Mouse (Mus musculus) G1E (cell line): ENCODE measurements around the gene Ralbp1. TPM values are rescaled to one million over a fixed set of nuclear protein-coding genes. Genes with fewer than 3 reads are reported as not detected.
A peak's percentile ranks its signal among the peaks of the same experiment; 100 is the strongest.

Source experiments
- ATAC-seq: 2 replicates; pipeline ENCODE4 v1.8.0; 2016; ENCODE audit warnings: mild to moderate bottlenecking; ENCODE audit not compliant: insufficient number of reproducible peaks, poor library complexity, low FRiP score, severe bottlenecking; ENCODE audit errors: extremely low read depth
- DNase-seq: peaks from one replicate; pipeline ENCODE4 v3.0.0; 2012; ENCODE audit warnings: low spot score
- H3K27me3 ChIP-seq: 2 replicates; pipeline ENCODE4 v1.6.1; 2012; ENCODE audit warnings: mild to moderate bottlenecking, low read length, inconsistent platforms; ENCODE audit not compliant: insufficient read depth
- H3K36me3 ChIP-seq: replicated peaks from 2 replicates; pipeline ENCODE3; 2012; ENCODE audit warnings: mild to moderate bottlenecking, inconsistent platforms
- H3K4me1 ChIP-seq: 2 replicates; pipeline ENCODE4 v1.6.1; 2012; ENCODE audit warnings: low read depth, low read length, inconsistent platforms, mixed read lengths; ENCODE audit not compliant: insufficient read depth
- H3K4me3 ChIP-seq: 2 replicates; pipeline ENCODE4 v1.5.1; 2012; ENCODE audit warnings: low read depth, mild to moderate bottlenecking, inconsistent platforms, low read length, moderate library complexity, mixed read lengths
- H3K9me3 ChIP-seq: replicated peaks from 2 replicates; pipeline ENCODE4 v1.6.1; 2012; ENCODE audit warnings: inconsistent platforms
- CTCF ChIP-seq: IDR thresholded peaks from 2 replicates; pipeline ENCODE4 v1.5.1; 2012; ENCODE audit warnings: low read depth, low read length, inconsistent platforms, mixed read lengths
- GATA1 ChIP-seq: IDR thresholded peaks from 2 replicates; pipeline ENCODE4 v1.6.1; 2012; ENCODE audit warnings: borderline replicate concordance, low read length, inconsistent platforms, mixed read lengths
- GATA2 ChIP-seq: IDR thresholded peaks from 2 replicates; pipeline ENCODE4 v1.6.1; 2012; ENCODE audit warnings: low read depth, low read length, inconsistent platforms, borderline replicate concordance
- POLR2AphosphoS5 ChIP-seq: IDR thresholded peaks from 2 replicates; pipeline ENCODE4 v1.6.1; 2012; ENCODE audit warnings: low read depth, low read length, inconsistent platforms; ENCODE audit not compliant: insufficient replicate concordance
- TAL1 ChIP-seq: conservative IDR thresholded peaks from 2 replicates; pipeline ENCODE4 v1.6.1; 2012; ENCODE audit warnings: low read depth, low read length, inconsistent platforms, mixed read lengths
- polyA plus RNA-seq: library from polyadenylated mRNA; stranded (reverse); fragments of >175 nt; gene quantifications from 2 replicates; pipeline ENCODE4 v1.2.3, GENCODE M21; 2012
- total RNA-seq, 2 experiments: library from RNA; stranded (forward) in 1 of 2; stranded (reverse) in 1 of 2; fragments of 200-1000 nt in 1 of 2; fragments of >200 nt in 1 of 2; fragmentation: Nextera tagmentation in 1 of 2; gene quantifications; 2 replicates each; pipeline ENCODE4 v1.2.3; 2014 to 2017

The Ralbp1 gene
- 29.6 and 32.5 TPM in 2 replicates for total RNA-seq (2014; fragmentation: Nextera tagmentation)
- 63.1 and 69.1 TPM in 2 replicates for total RNA-seq (2017)
- 54.8 and 58.4 TPM in 2 replicates for polyA plus RNA-seq

- DNase-seq (no peak), ATAC-seq (peak; percentile 22; the same call in 1 of the 2 replicates)
- H3K9me3 ChIP-seq: no peaks in the 10 kb centered on the region
- H3K27me3 ChIP-seq: no peaks in the 10 kb centered on the region
- peaks cover 45% of the 10 kb centered on the region for H3K4me1 ChIP-seq
- H3K36me3 ChIP-seq: peaks cover 12% of the 10 kb centered on the region
- TF ChIP-seq GATA2 (no peak), TAL1 (no peak), CTCF (no peak), GATA1 (no peak), POLR2AphosphoS5 (no peak; the same call in 1 of the 2 replicates)
- peak within 1 kb of the TSS; percentile 96 for H3K4me3 ChIP-seq
Observed at GRCm38 (mm10) chr17:65885697-65886529, at the start of gene Ralbp1. Ralbp1 (minus strand) TSS chr17:65885798.

- no peaks in the 10 kb centered on the region for H3K9me3 ChIP-seq
- no peak for DNase-seq
- H3K36me3 ChIP-seq: peaks cover 81% of the 10 kb centered on the region
- H3K4me3 ChIP-seq: no peak overlapping the region
- no peak for TF ChIP-seq GATA2
- TF ChIP-seq GATA1: no peak
- TF ChIP-seq TAL1: no peak
- TF ChIP-seq CTCF: peak; percentile 60
- H3K4me1 ChIP-seq: peaks cover 4% of the 10 kb centered on the region; the same call in 1 of the 2 replicates
- no peak for ATAC-seq
- no peaks in the 10 kb centered on the region for H3K27me3 ChIP-seq
Observed at GRCm38 (mm10) chr17:65933741-65934140, 48.1 kb upstream of the Ralbp1 start.

- Histone ChIP-seq H3K27me3 (no peaks in the 10 kb centered on the region), H3K4me3 (no peak overlapping the region), H3K36me3 (peaks cover 79% of the 10 kb centered on the region), H3K4me1 (peaks cover 4% of the 10 kb centered on the region; the same call in 1 of the 2 replicates), H3K9me3 (no peaks in the 10 kb centered on the region)
- TF ChIP-seq TAL1: no peak
- TF ChIP-seq GATA2: no peak
- no peak for TF ChIP-seq CTCF
- TF ChIP-seq POLR2AphosphoS5: no peak
- no peak for TF ChIP-seq GATA1
- DNase-seq (no peak), ATAC-seq (no peak)
Observed at GRCm38 (mm10) chr17:65931525-65931924, 45.9 kb upstream of the Ralbp1 start.

- TF ChIP-seq GATA1 (no peak), POLR2AphosphoS5 (no peak), TAL1 (no peak), GATA2 (no peak), CTCF (no peak)
- peaks cover 4% of the 10 kb centered on the region; the same call in 1 of the 2 replicates for H3K4me1 ChIP-seq
- no peaks in the 10 kb centered on the region for H3K27me3 ChIP-seq
- H3K9me3 ChIP-seq: no peaks in the 10 kb centered on the region
- H3K36me3 ChIP-seq: peaks cover 80% of the 10 kb centered on the region
- no peak overlapping the region for H3K4me3 ChIP-seq
- ATAC-seq (no peak), DNase-seq (no peak)
Observed at GRCm38 (mm10) chr17:65930960-65931359, 45.4 kb upstream of the Ralbp1 start.

- H3K36me3 ChIP-seq: peaks cover 82% of the 10 kb centered on the region
- ATAC-seq: no peak
- no peak for DNase-seq
- no peak overlapping the region for H3K4me3 ChIP-seq
- H3K4me1 ChIP-seq: peaks cover 4% of the 10 kb centered on the region; the same call in 1 of the 2 replicates
- no peaks in the 10 kb centered on the region for H3K9me3 ChIP-seq
- TF ChIP-seq CTCF (no peak), GATA2 (no peak), POLR2AphosphoS5 (no peak), GATA1 (no peak), TAL1 (no peak)
- no peaks in the 10 kb centered on the region for H3K27me3 ChIP-seq
Observed at GRCm38 (mm10) chr17:65930158-65930826, 44.7 kb upstream of the Ralbp1 start.

GRCm38 (mm10) chr17:65929319-65929978 lies 43.9 kb upstream of the Ralbp1 start:
- H3K9me3 ChIP-seq: no peaks in the 10 kb centered on the region
- no peak for DNase-seq
- no peak for ATAC-seq
- peaks cover 84% of the 10 kb centered on the region for H3K36me3 ChIP-seq
- TF ChIP-seq GATA1: no peak
- no peak overlapping the region for H3K4me3 ChIP-seq
- H3K4me1 ChIP-seq: peaks cover 4% of the 10 kb centered on the region; the same call in 1 of the 2 replicates
- no peaks in the 10 kb centered on the region for H3K27me3 ChIP-seq
